Mouse (Mus musculus): ENCODE data around the gene Lrfn4.

- TF ChIP-seq CTCF (IDR thresholded peaks at IDR 0.05; ENCODE audit: extremely low read depth, insufficient read depth, low read length), result no peak
- TF ChIP-seq POLR2A (IDR thresholded peaks at IDR 0.05; ENCODE audit: extremely low read depth, insufficient read depth, low read length), result no peak
Observed at GRCm38 (mm10) chr19:4602459-4602858, 13.0 kb downstream of the Lrfn4 start.

Data from cortical plate, adult 2 months (tissue).